Mouse (Mus musculus) C2C12 (cell line): ENCODE measurements around the gene Mecom.

ENCODE experiments used
- CEBPB ChIP-seq: IDR thresholded peaks from one replicate; pipeline ENCODE4 v1.6.1; 2011; ENCODE audit warnings: low read depth, mild to moderate bottlenecking, control low read depth, moderate library complexity
- CTCF ChIP-seq: IDR thresholded peaks from one replicate; pipeline ENCODE4 v1.5.1; 2011; ENCODE audit not compliant: control insufficient read depth, insufficient read depth, insufficient read length
- FOSL1 ChIP-seq: IDR thresholded peaks from one replicate; pipeline ENCODE4 v1.8.0; 2011; ENCODE audit warnings: mild to moderate bottlenecking, low read length; ENCODE audit not compliant: poor library complexity, insufficient read depth, severe bottlenecking
- MAX ChIP-seq: IDR thresholded peaks from one replicate; pipeline ENCODE4 v1.6.1; 2011; ENCODE audit warnings: mild to moderate bottlenecking, control low read depth
- MYOG ChIP-seq: IDR thresholded peaks from one replicate; pipeline ENCODE4 v1.6.1; 2011; ENCODE audit not compliant: control insufficient read depth, insufficient read length; ENCODE audit errors: extremely low read depth
- USF1 ChIP-seq: IDR thresholded peaks from one replicate; pipeline ENCODE4 v1.6.1; 2011; ENCODE audit warnings: low read depth, mild to moderate bottlenecking, control low read depth, moderate library complexity

DNA sequence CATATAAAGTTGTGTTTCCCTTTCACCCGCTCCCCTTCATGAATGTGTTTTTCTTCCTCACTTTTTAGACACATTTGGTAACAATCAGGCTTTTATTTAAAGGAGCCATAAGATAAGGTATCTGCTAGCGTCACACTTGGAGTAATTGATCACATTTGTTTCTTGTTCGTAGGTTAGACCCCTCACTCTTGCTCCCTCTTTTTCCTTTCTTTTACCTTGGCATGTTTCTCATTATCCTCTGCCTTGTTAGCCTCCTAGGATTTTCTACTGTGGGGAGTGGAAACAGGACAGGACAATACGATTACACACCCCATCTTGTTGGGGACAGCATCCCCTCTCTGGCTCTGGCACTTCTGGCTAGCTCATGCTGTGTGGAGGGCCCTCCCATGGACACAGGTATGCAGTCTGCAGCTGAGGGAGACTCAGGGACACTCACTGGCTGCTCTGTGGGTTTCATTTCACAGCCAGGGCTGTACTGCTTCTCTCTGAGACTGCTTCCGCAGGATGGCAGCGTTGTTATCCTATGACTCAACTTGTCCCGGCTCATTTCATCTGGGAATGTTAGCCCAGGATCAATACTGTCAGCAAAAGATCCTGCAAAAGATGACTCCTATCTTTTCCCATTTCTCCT is 334.2 kb downstream of the Mecom start:
- no peak for TF ChIP-seq CTCF
- no peak for TF ChIP-seq MAX
- TF ChIP-seq MYOG: no peak
- no peak for TF ChIP-seq CEBPB
- TF ChIP-seq FOSL1: no peak
- TF ChIP-seq USF1: no peak
